In the genomic region with DNA sequence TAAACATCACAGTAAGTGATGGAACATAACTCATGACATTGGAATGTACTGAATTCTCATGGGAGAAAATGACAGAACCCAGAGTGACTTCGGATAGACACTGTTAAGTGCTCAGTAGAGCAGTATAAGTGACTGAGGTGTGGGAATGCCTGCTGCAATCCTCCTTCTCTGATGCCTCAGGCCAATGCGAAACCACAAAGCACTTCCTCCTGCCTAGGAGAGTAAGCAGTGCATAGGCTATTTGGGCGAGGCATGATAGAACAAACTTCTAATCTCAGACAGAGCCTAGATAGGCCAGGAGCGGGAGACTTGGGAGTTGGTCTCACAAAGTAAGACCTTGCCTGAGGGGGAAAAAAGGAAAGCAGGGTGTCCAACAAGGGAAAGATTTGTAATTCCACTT, we compare ENCODE assay signal across 12 mouse cellular contexts.
"Had no signal": no experiment of that assay in that cellular context is flagged by ENCODE, and none has a peak within 500 bp of the region (broad histone marks: within the 10 kb centered on the region; RNA-seq: fewer than 3 reads in every experiment).

No protein-coding gene starts in this region.

- H3K27me3 ChIP-seq: limb, embryonic 15.5 days; liver, embryonic 12.5 days; midbrain, embryonic 13.5 days; stomach, embryonic 15.5 days had no signal

- H3K36me3 ChIP-seq: limb, embryonic 15.5 days; liver, embryonic 12.5 days; stomach, embryonic 15.5 days had no signal

- H3K9me3 ChIP-seq: limb, embryonic 15.5 days; liver, embryonic 12.5 days; midbrain, embryonic 13.5 days; stomach, embryonic 15.5 days had no signal

- H3K9ac ChIP-seq: limb, embryonic 15.5 days; liver, embryonic 12.5 days; lung, embryonic 14.5 days; midbrain, embryonic 13.5 days; stomach, embryonic 15.5 days had no signal

- ATAC-seq: liver, embryonic 12.5 days; midbrain, embryonic 13.5 days had no signal

- H3K4me2 ChIP-seq: limb, embryonic 15.5 days; lung, embryonic 14.5 days; midbrain, embryonic 13.5 days; stomach, embryonic 15.5 days had no signal

- H3K4me1 ChIP-seq: limb, embryonic 15.5 days; liver, embryonic 12.5 days; midbrain, embryonic 13.5 days; stomach, embryonic 15.5 days had no signal

- H3K4me3 ChIP-seq: left cerebral cortex, adult 2 months; limb, embryonic 15.5 days; liver, embryonic 12.5 days; midbrain, embryonic 13.5 days; stomach, embryonic 15.5 days had no signal

- DNase-seq: kidney, postnatal 4 days; lung, embryonic 14.5 days; lung, postnatal 10 days; lung, postnatal 4 days; right cerebral cortex, postnatal 14 days; thymus, postnatal 36 days had no signal

- H3K27ac ChIP-seq: kidney, postnatal 0 days; left cerebral cortex, adult 2 months; liver, embryonic 12.5 days; midbrain, embryonic 13.5 days; stomach, embryonic 15.5 days had no signal
